Mouse (Mus musculus) CD4-positive, CD25-positive, alpha-beta regulatory T cell, adult 4 months (primary cell): Measurements from ENCODE around the gene Cmtm6. TPM values are rescaled to one million over a fixed set of nuclear protein-coding genes. Genes with fewer than 3 reads are reported as not detected.

Experiments used
- ATAC-seq: one replicate; pipeline ENCODE4 v1.8.0; 2017
- polyA plus RNA-seq, 2 experiments: library from polyadenylated mRNA; unstranded; fragments of 100-300 nt; shearing (Covaris generic); gene quantifications; one replicate each; pipeline ENCODE4 v1.2.1; 2017

The Cmtm6 gene
- polyA plus RNA-seq, 2 experiments from 2014 or later: 74.0 to 81.7 TPM

- ATAC-seq: no peak
These were observed 1.2 kb downstream of the Cmtm6 start for GRCm38 (mm10) chr9:114731871-114732682.

- no peak for ATAC-seq
These were observed 2.3 kb downstream of the Cmtm6 start for GRCm38 (mm10) chr9:114733238-114733637.

GRCm38 (mm10) chr9:114736442-114736841 is 5.5 kb downstream of the Cmtm6 start:
- no peak for ATAC-seq

GRCm38 (mm10) chr9:114740336-114740735 is 9.4 kb downstream of the Cmtm6 start:
- ATAC-seq: peak; percentile 87

- peak; percentile 69 for ATAC-seq
These were observed 11.8 kb downstream of the Cmtm6 start for GRCm38 (mm10) chr9:114742731-114743130.

GRCm38 (mm10) chr9:114745163-114745562 is 14.2 kb downstream of the Cmtm6 start:
- no peak for ATAC-seq

GRCm38 (mm10) chr9:114745654-114746053 is 14.7 kb downstream of the Cmtm6 start:
- no peak for ATAC-seq

- ATAC-seq: no peak
These were observed 16.1 kb downstream of the Cmtm6 start for GRCm38 (mm10) chr9:114747012-114747411.

- no peak for ATAC-seq
These were observed 16.6 kb downstream of the Cmtm6 start for GRCm38 (mm10) chr9:114747466-114747865.

- ATAC-seq: no peak
These were observed 20.7 kb downstream of the Cmtm6 start for GRCm38 (mm10) chr9:114751582-114751981.

- ATAC-seq: peak; percentile 66
These were observed 21.4 kb downstream of the Cmtm6 start for GRCm38 (mm10) chr9:114752311-114752710.

GRCm38 (mm10) chr9:114752863-114753484 is 22.1 kb downstream of the Cmtm6 start:
- ATAC-seq: peak; percentile 91

- peak; percentile 72 for ATAC-seq
These were observed 27.4 kb downstream of the Cmtm6 start for GRCm38 (mm10) chr9:114758272-114758671.

GRCm38 (mm10) chr9:114758801-114759200 is 27.9 kb downstream of the Cmtm6 start:
- no peak for ATAC-seq

GRCm38 (mm10) chr9:114759886-114760285 is 29.0 kb downstream of the Cmtm6 start:
- ATAC-seq: no peak

- peak; percentile 37 for ATAC-seq
These were observed 29.4 kb downstream of the Cmtm6 start for GRCm38 (mm10) chr9:114760353-114760752.

- no peak for ATAC-seq
These were observed 30.9 kb downstream of the Cmtm6 start for GRCm38 (mm10) chr9:114761848-114762247.

GRCm38 (mm10) chr9:114763341-114763740 is 32.4 kb downstream of the Cmtm6 start:
- ATAC-seq: no peak

- no peak for ATAC-seq
These were observed 36.1 kb downstream of the Cmtm6 start for GRCm38 (mm10) chr9:114767030-114767429.

- ATAC-seq: no peak
These were observed 36.6 kb downstream of the Cmtm6 start for GRCm38 (mm10) chr9:114767507-114767906.

- ATAC-seq: no peak
These were observed 37.1 kb downstream of the Cmtm6 start for GRCm38 (mm10) chr9:114768066-114768465.

GRCm38 (mm10) chr9:114770224-114770623 is 39.3 kb downstream of the Cmtm6 start:
- ATAC-seq: peak; percentile 87

GRCm38 (mm10) chr9:114771565-114771964 is 40.6 kb downstream of the Cmtm6 start:
- no peak for ATAC-seq

- ATAC-seq: no peak
These were observed 43.7 kb downstream of the Cmtm6 start for GRCm38 (mm10) chr9:114774629-114775028.
